Comparison of ENCODE assay signal across 27 mouse cellular contexts in the genomic region with DNA sequence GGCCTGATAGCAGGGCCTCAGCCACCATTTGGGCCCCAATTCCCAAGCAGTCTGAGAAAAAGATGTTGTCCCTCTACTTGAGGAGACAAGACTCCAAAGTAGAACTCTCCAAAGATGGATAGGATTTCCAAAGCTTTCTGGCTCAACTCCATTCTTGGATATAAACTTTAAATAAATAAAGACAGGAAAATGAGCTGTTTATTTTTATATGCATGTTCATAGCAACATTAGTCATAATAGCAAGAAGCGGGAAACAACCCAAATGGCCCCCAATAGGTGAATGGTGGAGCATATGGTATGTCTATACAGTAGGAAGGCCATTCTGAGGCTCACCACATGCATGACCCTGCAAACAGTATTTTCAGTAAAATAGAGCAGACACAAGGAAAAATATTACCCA.
"Had no signal": no experiment of that assay in that cellular context is flagged by ENCODE, and none has a peak within 500 bp of the region (broad histone marks: within the 10 kb centered on the region; RNA-seq: fewer than 3 reads in every experiment).

No protein-coding gene starts in this region.

- H3K9me3 ChIP-seq: heart, embryonic 10.5 days; heart, embryonic 12.5 days; hindbrain, embryonic 12.5 days; intestine, embryonic 15.5 days; limb, embryonic 10.5 days; limb, embryonic 12.5 days; liver, embryonic 13.5 days; liver, embryonic 15.5 days had no signal

- H3K27ac ChIP-seq: gastrocnemius, adult 2 months; heart, adult 2 months; heart, embryonic 10.5 days; hindbrain, embryonic 10.5 days; hindbrain, embryonic 12.5 days; hindbrain, embryonic 14.5 days; intestine, embryonic 15.5 days; layer of hippocampus, adult 2 months; left cerebral cortex, adult 2 months; limb, embryonic 10.5 days; limb, embryonic 12.5 days; liver, embryonic 13.5 days; liver, embryonic 15.5 days had no signal

- H3K36me3 ChIP-seq: heart, embryonic 10.5 days; heart, embryonic 12.5 days; hindbrain, embryonic 10.5 days; hindbrain, embryonic 12.5 days; intestine, embryonic 15.5 days; limb, embryonic 10.5 days; limb, embryonic 12.5 days; liver, embryonic 13.5 days; liver, embryonic 15.5 days had no signal

- H3K27me3 ChIP-seq: heart, embryonic 12.5 days; hindbrain, embryonic 12.5 days; intestine, embryonic 15.5 days; limb, embryonic 12.5 days; liver, embryonic 13.5 days; liver, embryonic 15.5 days had no signal

- H3K4me1 ChIP-seq: heart, embryonic 10.5 days; heart, embryonic 12.5 days; hindbrain, embryonic 10.5 days; intestine, embryonic 15.5 days; limb, embryonic 10.5 days; limb, embryonic 12.5 days; liver, embryonic 13.5 days; liver, embryonic 15.5 days had no signal

- H3K4me3 ChIP-seq: gastrocnemius, adult 2 months; heart, adult 2 months; heart, embryonic 10.5 days; heart, embryonic 12.5 days; hindbrain, embryonic 10.5 days; hindbrain, embryonic 12.5 days; intestine, embryonic 15.5 days; layer of hippocampus, adult 2 months; left cerebral cortex, adult 2 months; limb, embryonic 10.5 days; limb, embryonic 12.5 days; liver, embryonic 13.5 days; liver, embryonic 15.5 days had no signal

- ATAC-seq: hindbrain, embryonic 16.5 days; inflammation-experienced regulatory T-cells, adult 6 months; intestine, embryonic 15.5 days; intestine, postnatal 0 days had no signal

- H3K9ac ChIP-seq: heart, embryonic 12.5 days; hindbrain, embryonic 12.5 days; hindbrain, embryonic 14.5 days; intestine, embryonic 15.5 days; limb, embryonic 12.5 days; liver, embryonic 13.5 days; liver, embryonic 15.5 days had no signal

- H3K4me2 ChIP-seq: heart, embryonic 12.5 days; hindbrain, embryonic 12.5 days; hindbrain, embryonic 14.5 days; intestine, embryonic 15.5 days; limb, embryonic 12.5 days; liver, embryonic 11.5 days; liver, embryonic 13.5 days; liver, embryonic 15.5 days had no signal

- DNase-seq: gastrocnemius, adult 2 months; gastrocnemius, postnatal 10 days; gastrocnemius, postnatal 25 days; heart, adult 2 months; heart, postnatal 10 days; heart, postnatal 4 days; kidney, adult 9 months; kidney, postnatal 10 days; kidney, postnatal 25 days; kidney, postnatal 4 days; liver; liver, embryonic 13.5 days had no signal
